Mouse (Mus musculus) lung, embryonic 15.5 days (tissue): ENCODE results near the gene Tenm4. TPM values are rescaled to one million over a fixed set of nuclear protein-coding genes. Genes with fewer than 3 reads are reported as not detected.

Experiments
- ATAC-seq: fragments of 200-750 bp; cut with Nextera tagmentation; 2 replicates; pipeline ENCODE4 v1.8.0; 2017; ENCODE audit warnings: moderate number of reproducible peaks, borderline replicate concordance; ENCODE audit not compliant: low FRiP score, low TSS enrichment; ENCODE audit errors: extremely low read depth
- H3K27ac ChIP-seq: fragments of 300-500 bp; sonication (generic); 2 replicates; pipeline ENCODE4 v1.5.1; 2015; ENCODE audit warnings: moderate library complexity, mild to moderate bottlenecking, inconsistent platforms
- H3K27me3 ChIP-seq: fragments of 300-500 bp; sonication (generic); 2 replicates; pipeline ENCODE4 v1.6.1; 2015; ENCODE audit warnings: inconsistent platforms
- H3K36me3 ChIP-seq: fragments of 300-500 bp; sonication (generic); 2 replicates; pipeline ENCODE4 v1.6.1; 2015; ENCODE audit warnings: inconsistent platforms
- H3K4me1 ChIP-seq: fragments of 300-500 bp; sonication (generic); 2 replicates; pipeline ENCODE4 v1.6.1; 2015; ENCODE audit warnings: inconsistent platforms
- H3K4me2 ChIP-seq: fragments of 300-500 bp; sonication (generic); 2 replicates; pipeline ENCODE4 v1.6.1; 2015; ENCODE audit warnings: inconsistent platforms, mild to moderate bottlenecking, moderate library complexity
- H3K4me3 ChIP-seq: fragments of 300-500 bp; sonication (generic); 2 replicates; pipeline ENCODE4 v1.5.1; 2015; ENCODE audit warnings: mild to moderate bottlenecking, inconsistent platforms
- H3K9ac ChIP-seq: fragments of 300-500 bp; sonication (generic); 2 replicates; pipeline ENCODE4 v1.6.1; 2015; ENCODE audit warnings: inconsistent platforms
- H3K9me3 ChIP-seq: fragments of 300-500 bp; sonication (generic); 2 replicates; pipeline ENCODE4 v1.6.1; 2016; ENCODE audit warnings: inconsistent platforms
- WGBS: fragments of 180-500 bp; shearing (Covaris S2); methylation state at CpG from one replicate; pipeline ENCODE4 v1.1.7; 2015; 5-methylcytosine and 5-hydroxymethylcytosine counted together
- polyA plus RNA-seq: library from polyadenylated mRNA; unstranded; fragments of >200 nt; fragmentation: Nextera tagmentation; extraction: Ambion mirVana; gene quantifications from 2 replicates; pipeline ENCODE4 v1.2.1, GENCODE M21; 2015

Tenm4 gene
- polyA plus RNA-seq, 1 experiment from 2014 or later = 22.1 TPM

DNA sequence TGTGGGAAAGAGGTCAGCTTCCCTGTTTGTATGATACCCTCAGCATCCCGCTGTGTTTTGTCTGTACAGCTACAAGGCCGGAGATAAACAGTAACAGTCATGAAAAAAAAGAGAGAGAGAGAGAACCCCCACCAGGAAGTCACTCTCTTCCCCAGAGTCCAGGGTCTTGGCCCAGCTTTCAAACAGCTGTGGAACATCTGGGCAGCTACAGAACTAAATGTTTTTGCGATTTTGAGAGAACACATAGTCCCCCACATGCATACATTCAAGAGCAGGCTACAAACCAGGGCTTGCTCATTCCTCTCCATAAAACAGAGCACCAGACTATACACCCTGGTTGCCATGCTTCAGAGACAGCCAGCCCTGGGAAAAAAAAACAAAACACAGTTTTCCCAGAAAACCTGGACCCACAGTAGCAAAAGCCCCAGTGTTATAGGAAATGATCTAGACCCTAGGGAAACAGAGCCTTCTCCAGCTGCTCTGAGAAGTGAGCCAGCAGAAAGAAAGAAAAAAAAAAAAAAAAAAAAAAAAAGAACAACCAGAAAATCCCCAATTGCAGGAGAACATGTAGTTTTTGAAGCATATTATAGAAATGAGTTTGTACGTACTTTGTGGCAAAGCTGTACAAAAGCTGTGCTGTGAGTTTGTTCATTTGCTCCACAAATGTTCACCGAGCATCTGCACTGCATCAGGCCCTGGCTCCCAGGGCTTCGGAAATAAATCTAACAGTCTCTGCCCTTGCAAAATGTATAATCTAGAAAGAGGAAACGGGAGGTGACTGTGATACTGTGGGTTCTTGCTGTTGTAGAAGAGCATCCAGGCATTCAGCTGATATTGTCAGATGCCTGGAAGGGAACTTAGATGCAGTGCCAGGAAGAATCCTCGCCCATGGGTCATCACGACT, 642.7 kb downstream of the Tenm4 start:
- Histone ChIP-seq H3K9ac (no peak overlapping the region), H3K36me3 (no peaks in the 10 kb centered on the region), H3K27me3 (no peaks in the 10 kb centered on the region), H3K27ac (peak overlapping the region; percentile 91), H3K9me3 (no peaks in the 10 kb centered on the region), H3K4me1 (peaks cover 25% of the 10 kb centered on the region), H3K4me2 (no peak overlapping the region), H3K4me3 (no peak overlapping the region)
- 40% methylated on average over 9 of the region's 9 CpGs for WGBS
- ATAC-seq = peak; percentile 74

DNA sequence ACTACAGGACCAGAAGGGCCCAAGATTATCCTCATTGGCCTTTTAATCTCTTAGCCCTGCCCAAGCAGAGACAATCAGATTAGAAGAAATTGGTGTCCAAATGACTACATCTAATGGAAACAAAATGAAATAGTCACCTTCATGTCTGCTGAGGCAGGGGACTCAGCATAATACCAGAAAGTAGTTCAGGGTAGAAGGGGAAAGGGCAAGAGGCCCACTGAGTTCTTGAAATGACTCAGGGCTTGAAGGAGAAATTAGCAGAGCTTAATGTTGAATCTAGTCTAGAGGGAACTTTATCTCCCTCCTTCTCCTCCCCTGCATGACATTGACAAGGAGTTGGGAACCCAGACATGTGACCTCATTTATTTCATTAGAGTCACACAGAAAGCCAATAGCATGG, 643.5 kb downstream of the Tenm4 start:
- peak overlapping the region; percentile 91 for H3K27ac ChIP-seq

DNA sequence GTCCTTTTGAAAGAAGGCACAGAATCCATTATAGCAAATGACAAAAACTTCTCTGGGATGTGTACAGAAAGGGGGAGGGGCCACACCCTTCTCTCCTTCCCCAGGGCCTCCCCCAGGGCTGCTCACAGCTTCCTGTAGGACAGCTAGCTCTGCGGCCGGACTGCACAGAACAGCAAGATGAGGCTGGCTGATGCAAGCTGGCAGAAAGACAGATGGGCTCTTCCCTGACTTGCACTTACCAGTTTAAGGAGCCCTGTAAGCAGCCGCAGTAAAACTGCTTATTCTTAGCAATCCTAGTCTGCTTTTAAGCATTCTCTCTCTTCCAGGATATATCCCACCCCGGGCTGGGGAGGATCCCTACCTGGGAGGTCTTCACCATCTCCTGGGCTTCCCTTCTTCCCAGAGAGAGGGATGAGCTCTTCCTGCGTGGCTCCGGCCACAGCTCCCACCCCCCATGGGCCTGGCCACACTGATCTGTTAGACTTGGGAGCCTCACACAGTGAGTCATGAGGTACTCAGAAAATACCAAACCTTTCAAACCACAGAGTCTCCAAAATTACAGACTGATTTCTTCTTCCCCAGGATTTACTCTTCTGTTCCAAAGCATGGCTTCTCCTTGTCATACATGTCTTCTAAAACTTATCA, 646.1 kb downstream of the Tenm4 start:
- ATAC-seq = peak; percentile 80
- 17% methylated on average over 6 of the region's 6 CpGs for WGBS
- H3K9me3 ChIP-seq = no peaks in the 10 kb centered on the region
- no peaks in the 10 kb centered on the region for H3K27me3 ChIP-seq
- H3K4me3 ChIP-seq = no peak overlapping the region
- H3K4me1 ChIP-seq = peaks cover 25% of the 10 kb centered on the region
- no peak overlapping the region for H3K4me2 ChIP-seq
- H3K9ac ChIP-seq = no peak overlapping the region
- H3K36me3 ChIP-seq = no peaks in the 10 kb centered on the region
- H3K27ac ChIP-seq = peak overlapping the region; percentile 45

More for the DNA sequence above, 643.5 kb downstream of the Tenm4 start:
- peaks cover 25% of the 10 kb centered on the region for H3K4me1 ChIP-seq
- H3K9me3 ChIP-seq = no peaks in the 10 kb centered on the region
- no peak for ATAC-seq
- no peaks in the 10 kb centered on the region for H3K36me3 ChIP-seq
- H3K4me2 ChIP-seq = no peak overlapping the region
- no peaks in the 10 kb centered on the region for H3K27me3 ChIP-seq
- H3K4me3 ChIP-seq = no peak overlapping the region
- H3K9ac ChIP-seq = no peak overlapping the region

DNA sequence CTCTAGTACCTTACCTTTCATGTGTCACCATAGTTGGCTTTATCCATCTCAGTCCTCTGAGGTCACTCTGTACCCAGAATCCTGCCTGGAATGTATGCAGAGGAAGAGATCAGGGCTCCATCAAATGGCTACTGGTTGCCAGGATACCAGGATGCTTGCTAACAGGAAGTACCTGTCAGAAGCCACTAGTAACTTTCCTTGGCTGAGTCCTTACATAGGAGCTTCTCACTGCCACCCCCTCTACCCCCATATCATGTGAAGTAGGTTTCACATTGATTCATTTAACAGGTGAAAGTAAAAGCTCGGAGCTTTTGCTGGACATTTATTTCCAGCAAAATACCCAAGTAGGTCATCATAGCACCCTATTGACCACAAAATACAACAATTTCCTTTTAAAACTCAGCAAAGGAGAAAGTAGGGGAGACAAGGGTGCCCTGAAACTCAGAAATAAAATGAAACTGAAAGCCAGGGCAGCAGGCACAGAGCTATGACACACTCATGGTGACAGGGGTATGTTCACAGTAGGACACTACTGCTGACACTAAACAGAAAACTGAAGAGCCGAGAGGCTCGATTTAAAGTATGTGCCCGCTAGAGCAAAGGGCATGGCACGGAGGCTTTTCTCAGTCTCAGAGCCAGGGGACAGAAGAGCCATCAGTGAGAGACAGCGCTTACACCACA, 647.3 kb downstream of the Tenm4 start:
- ATAC-seq = no peak
- Histone ChIP-seq H3K4me1 (peaks cover 16% of the 10 kb centered on the region), H3K27ac (no peak overlapping the region), H3K9me3 (no peaks in the 10 kb centered on the region), H3K4me2 (no peak overlapping the region), H3K27me3 (no peaks in the 10 kb centered on the region), H3K4me3 (no peak overlapping the region), H3K9ac (no peak overlapping the region), H3K36me3 (no peaks in the 10 kb centered on the region)
- 92% methylated on average over 6 of the region's 6 CpGs for WGBS

DNA sequence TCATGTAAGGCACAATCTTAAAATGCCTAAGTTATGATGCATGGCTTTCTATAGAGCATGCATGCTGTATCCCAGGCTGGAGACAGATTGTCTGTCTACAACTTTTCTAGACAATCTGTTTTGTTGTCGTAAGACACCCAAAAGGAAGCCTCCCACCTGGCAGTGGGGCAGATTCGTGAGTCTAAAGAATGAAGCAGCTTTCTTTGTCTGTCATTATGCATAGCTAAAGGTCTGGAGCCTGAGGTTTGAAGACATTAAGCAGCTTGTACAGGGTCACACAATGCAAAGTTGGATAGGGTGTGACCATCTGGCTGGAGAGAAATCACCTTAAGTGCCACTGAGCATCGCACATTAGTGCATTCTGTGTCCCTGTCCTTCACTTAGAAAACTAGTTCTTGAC, 648.5 kb downstream of the Tenm4 start:
- 83% methylated on average over 3 of the region's 3 CpGs for WGBS
- H3K9ac ChIP-seq = no peak overlapping the region
- H3K4me2 ChIP-seq = no peak overlapping the region
- no peak overlapping the region for H3K27ac ChIP-seq
- no peaks in the 10 kb centered on the region for H3K9me3 ChIP-seq
- no peaks in the 10 kb centered on the region for H3K36me3 ChIP-seq
- H3K4me1 ChIP-seq = peaks cover 12% of the 10 kb centered on the region
- no peak overlapping the region for H3K4me3 ChIP-seq
- no peak for ATAC-seq
- H3K27me3 ChIP-seq = no peaks in the 10 kb centered on the region

DNA sequence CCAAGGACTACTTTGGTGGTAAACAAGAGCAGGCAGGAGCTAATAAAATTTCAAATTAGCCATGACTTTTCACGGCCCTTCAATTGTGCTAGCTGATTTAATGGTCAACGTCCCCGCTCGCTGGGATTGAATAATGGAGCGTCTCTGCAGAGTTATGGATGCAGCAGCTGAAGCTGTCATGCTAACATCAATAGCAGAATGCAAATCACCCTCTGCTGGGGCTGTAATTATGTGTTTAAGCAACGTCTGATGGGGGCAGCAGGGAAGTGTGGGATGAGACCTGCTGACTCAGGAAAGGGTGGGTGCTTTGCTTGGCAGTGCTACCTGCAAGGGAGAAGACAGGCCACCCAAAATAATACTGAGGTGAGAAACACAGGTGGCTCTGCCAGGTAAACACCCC, 649.3 kb downstream of the Tenm4 start:
- no peaks in the 10 kb centered on the region for H3K27me3 ChIP-seq
- H3K4me2 ChIP-seq = no peak overlapping the region
- H3K9me3 ChIP-seq = no peaks in the 10 kb centered on the region
- no peak overlapping the region for H3K9ac ChIP-seq
- whole genome bisulfite sequencing = 62% methylated on average over 6 of the region's 6 CpGs
- H3K36me3 ChIP-seq = no peaks in the 10 kb centered on the region
- no peak for ATAC-seq
- no peak overlapping the region for H3K4me3 ChIP-seq
- H3K4me1 ChIP-seq = peaks cover 12% of the 10 kb centered on the region
- H3K27ac ChIP-seq = no peak overlapping the region

DNA sequence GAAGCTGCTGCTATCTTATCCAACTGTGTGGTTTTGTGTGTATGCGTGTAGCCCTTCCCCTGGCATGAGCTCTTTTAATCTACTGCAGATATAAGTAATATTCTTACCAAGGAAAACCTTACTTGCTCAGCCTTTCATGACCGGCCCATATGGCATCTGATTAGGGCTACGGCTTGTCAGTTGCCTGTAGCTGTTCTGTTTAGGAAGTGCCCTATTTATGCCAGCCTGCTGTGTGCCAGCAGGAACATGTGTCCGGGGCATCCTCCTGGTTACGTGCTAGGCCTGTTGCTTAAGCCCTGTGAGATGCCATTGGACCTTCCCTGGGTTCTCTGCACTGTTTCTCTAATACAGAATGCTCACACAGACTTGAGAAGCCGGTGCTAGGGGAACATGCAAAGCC, 655.1 kb downstream of the Tenm4 start:
- Histone ChIP-seq H3K36me3 (peaks cover 7% of the 10 kb centered on the region; the same call in 1 of the 2 replicates), H3K9ac (no peak overlapping the region), H3K27ac (no peak overlapping the region), H3K4me1 (no peaks in the 10 kb centered on the region), H3K27me3 (no peaks in the 10 kb centered on the region), H3K9me3 (no peaks in the 10 kb centered on the region), H3K4me3 (no peak overlapping the region), H3K4me2 (no peak overlapping the region)
- ATAC-seq = no peak
- 87% methylated on average over 6 of the region's 6 CpGs for WGBS

DNA sequence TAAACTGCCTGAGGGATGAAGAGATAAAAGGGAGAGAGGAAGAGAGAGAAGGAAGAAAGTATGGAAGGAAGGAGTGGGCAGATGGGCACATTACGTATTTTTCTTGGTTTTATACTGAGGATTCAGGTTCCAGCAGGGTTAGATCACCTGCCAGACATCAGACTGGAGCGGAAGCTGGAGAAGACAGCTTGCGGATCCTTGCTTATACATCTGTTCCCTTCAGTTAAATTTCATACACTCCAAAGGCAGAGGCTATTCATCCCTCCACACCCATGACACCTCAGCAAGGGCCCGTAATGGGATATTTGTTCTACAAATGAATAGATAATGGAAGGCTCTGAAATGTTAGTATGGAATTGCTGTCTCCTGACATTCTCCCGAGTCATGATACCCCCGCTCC, 655.6 kb downstream of the Tenm4 start:
- no peaks in the 10 kb centered on the region for H3K4me1 ChIP-seq
- H3K27me3 ChIP-seq = no peaks in the 10 kb centered on the region
- H3K4me2 ChIP-seq = no peak overlapping the region
- H3K9ac ChIP-seq = no peak overlapping the region
- H3K9me3 ChIP-seq = no peaks in the 10 kb centered on the region
- peaks cover 7% of the 10 kb centered on the region; the same call in 1 of the 2 replicates for H3K36me3 ChIP-seq
- no peak overlapping the region for H3K4me3 ChIP-seq
- 81% methylated on average over 6 of the region's 6 CpGs for WGBS
- H3K27ac ChIP-seq = no peak overlapping the region
- ATAC-seq = no peak

DNA sequence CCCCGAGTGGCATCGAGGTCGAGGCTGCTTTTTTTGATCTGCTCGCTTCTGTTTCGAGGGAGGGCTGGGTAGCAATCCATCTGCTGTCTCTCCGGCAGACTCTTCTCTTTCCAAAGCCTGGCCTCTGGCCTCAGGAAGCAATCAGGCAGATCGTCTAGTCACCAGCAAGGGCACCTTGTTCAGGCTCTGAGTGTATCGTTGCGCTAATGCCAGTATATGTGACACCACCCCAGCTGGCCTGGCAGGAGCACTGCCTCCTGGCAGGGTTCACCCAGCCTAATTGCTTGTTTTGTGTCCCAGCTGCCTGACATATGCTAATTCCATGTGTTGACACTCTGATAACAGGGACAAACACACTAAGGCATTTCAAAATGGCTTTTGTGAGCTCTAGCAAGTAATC, 661.5 kb downstream of the Tenm4 start:
- no peak for ATAC-seq
- Histone ChIP-seq H3K36me3 (peaks cover 4% of the 10 kb centered on the region; the same call in 1 of the 2 replicates), H3K9me3 (no peaks in the 10 kb centered on the region), H3K27ac (no peak overlapping the region), H3K9ac (no peak overlapping the region), H3K4me3 (no peak overlapping the region), H3K27me3 (no peaks in the 10 kb centered on the region), H3K4me2 (no peak overlapping the region), H3K4me1 (peaks cover 19% of the 10 kb centered on the region)
- WGBS = 23% methylated on average over 9 of the region's 9 CpGs

DNA sequence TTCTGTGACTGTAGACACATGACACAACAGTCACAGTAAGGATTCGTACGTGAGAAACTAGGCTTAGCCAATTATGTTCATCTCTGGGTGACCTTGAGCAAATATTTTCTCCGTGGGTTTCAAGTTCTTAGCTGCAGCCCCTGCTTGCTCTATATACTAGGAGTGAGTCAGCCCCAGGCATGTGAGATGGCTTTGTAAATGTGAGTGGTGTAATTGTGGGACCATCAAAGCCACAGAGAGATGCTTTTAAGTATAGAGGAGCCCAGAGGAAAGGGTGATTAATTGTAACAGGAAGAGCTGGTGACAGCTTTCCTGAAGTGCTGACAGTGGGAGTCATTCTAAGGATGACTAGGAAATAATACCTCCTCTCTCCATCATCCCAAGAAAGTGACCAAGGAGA, 662.0 kb downstream of the Tenm4 start:
- Histone ChIP-seq H3K27ac (no peak overlapping the region), H3K36me3 (peaks cover 3% of the 10 kb centered on the region; the same call in 1 of the 2 replicates), H3K9ac (no peak overlapping the region), H3K4me2 (no peak overlapping the region), H3K9me3 (no peaks in the 10 kb centered on the region), H3K27me3 (no peaks in the 10 kb centered on the region), H3K4me3 (no peak overlapping the region), H3K4me1 (peaks cover 19% of the 10 kb centered on the region)
- 35% methylated on average over 3 of the region's 3 CpGs for WGBS
- ATAC-seq = no peak

DNA sequence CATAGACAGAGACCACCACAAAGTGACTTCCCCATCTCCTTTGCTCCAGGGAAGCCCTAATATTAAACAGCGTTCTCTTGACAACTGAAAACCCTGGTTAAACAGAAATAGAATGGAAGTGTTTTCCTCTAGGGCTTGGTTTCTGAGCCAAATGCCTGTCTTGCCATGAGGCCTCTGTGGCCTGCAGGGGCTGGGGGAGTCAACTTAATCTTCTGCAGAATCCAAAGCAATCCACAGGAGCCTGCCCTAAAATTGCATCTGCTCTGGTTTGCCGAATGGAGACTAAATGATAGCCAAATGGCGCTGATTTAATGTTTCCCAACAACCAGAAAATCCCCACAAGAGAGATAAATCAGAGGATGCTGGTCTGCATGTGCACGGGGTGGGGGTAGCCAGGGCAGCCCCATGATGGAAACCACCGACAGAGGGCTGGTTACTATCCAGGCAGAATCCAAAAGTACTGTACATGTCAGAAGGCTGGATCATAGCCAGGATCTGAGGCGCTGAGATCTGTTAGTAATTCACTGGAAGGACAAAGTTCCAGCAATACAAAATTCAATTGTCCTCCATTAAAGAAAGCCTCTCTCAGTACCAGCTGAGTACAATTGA, 663.7 kb downstream of the Tenm4 start:
- H3K9me3 ChIP-seq = no peaks in the 10 kb centered on the region
- H3K4me1 ChIP-seq = peaks cover 19% of the 10 kb centered on the region
- peak overlapping the region; percentile 35; the same call in 1 of the 2 replicates for H3K27ac ChIP-seq
- no peak overlapping the region for H3K4me3 ChIP-seq
- H3K4me2 ChIP-seq = no peak overlapping the region
- H3K9ac ChIP-seq = no peak overlapping the region
- 54% methylated on average over 6 of the region's 6 CpGs for WGBS
- H3K36me3 ChIP-seq = peaks cover 4% of the 10 kb centered on the region
- peak; percentile 88; the same call in 1 of the 2 replicates for ATAC-seq
- no peaks in the 10 kb centered on the region for H3K27me3 ChIP-seq
